Mouse (Mus musculus): ENCODE data around the gene Zfp329.

- no peak for TF ChIP-seq ZNF384 (IDR thresholded peaks at IDR 0.05; ENCODE audit: low read depth, low read length)
- TF ChIP-seq ZC3H11A (IDR thresholded peaks at IDR 0.05; ENCODE audit: borderline replicate concordance, low read depth, low read length): no peak
- no peak for TF ChIP-seq HCFC1 (IDR thresholded peaks at IDR 0.05; ENCODE audit: borderline replicate concordance, insufficient read depth, low read length)
These were observed 19.1 kb downstream of the Zfp329 start for GRCm38 (mm10) chr7:12799554-12799953.

Data from ES-E14 (cell line).